Mouse (Mus musculus) cerebellum, adult (tissue): Measurements from ENCODE around the gene Hgf.

Experiments
- ATAC-seq: cut with Nextera tagmentation; 2 replicates; pipeline ENCODE4 v1.9.2; 2017; ENCODE audit warnings: mild to moderate bottlenecking, moderate library complexity, mixed read lengths; ENCODE audit not compliant: insufficient number of reproducible peaks, low FRiP score, low TSS enrichment

The Hgf gene

DNA sequence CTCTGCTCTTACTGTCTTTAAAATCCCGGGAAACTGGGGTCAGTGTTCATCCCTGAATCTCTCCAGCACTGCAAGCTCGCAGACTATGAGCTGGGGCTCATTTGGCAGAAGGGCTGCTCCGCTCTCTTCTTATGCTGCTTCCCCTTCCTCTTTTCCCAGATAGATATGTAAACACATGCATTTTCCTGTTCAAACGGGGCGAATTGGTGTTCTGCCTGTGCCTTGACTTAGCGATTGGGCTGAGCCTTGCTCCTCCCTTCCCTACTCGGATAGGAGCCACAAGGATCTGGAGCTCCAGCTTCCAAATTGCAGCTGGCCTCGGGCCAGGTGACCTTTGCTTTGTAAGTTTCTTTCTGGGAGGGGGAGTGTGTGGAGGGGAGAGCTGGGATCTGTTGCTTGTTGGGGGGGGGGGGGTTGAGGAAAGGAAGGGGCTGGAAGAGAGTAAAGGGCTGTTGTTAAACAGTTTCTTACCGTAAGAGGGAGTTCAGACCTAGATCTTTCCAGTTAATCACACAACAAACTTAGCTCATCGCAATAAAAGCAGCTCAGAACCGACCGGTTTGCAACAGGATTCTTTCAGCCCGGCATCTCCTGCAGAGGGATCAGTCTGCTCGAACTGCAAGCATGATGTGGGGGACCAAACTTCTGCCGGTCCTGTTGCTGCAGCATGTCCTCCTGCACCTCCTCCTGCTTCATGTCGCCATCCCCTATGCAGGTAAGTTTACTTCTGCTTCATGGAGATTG lies at the start of gene Hgf:
Hgf (plus strand) TSS at position 192 of the 744 bp plus-strand sequence.
- ATAC-seq, result no peak

DNA sequence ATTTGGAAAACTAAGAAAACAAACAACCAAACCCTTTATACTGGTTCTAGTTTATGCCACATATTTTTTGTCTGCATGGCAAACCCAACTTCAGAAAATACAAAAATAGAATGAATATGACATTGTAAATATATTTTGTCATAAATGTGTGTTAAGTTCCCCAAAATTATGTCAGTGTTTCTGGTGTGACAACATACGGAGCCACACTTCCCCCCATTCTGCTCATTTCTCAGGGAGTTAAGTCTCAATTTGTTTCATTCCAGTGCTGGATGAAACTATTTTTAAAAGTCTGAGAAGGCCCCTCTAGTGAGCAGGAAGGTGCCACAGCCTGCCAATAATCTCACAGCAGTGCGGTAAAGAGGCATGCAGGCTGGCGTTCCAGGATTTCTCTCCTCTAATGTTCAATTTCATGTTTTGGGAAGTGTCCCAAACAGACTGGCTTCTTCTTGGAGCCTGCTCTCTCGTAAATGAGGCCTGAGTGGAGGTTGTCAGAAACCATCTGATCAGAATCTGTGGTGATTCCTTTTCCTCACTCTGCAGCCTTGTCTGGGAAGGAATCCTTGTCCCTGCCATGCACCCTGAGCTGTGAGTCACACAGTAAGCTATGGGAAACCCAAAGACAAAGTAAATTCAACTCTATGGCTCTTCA lies 46.5 kb upstream of the Hgf start:
- no peak for ATAC-seq

DNA sequence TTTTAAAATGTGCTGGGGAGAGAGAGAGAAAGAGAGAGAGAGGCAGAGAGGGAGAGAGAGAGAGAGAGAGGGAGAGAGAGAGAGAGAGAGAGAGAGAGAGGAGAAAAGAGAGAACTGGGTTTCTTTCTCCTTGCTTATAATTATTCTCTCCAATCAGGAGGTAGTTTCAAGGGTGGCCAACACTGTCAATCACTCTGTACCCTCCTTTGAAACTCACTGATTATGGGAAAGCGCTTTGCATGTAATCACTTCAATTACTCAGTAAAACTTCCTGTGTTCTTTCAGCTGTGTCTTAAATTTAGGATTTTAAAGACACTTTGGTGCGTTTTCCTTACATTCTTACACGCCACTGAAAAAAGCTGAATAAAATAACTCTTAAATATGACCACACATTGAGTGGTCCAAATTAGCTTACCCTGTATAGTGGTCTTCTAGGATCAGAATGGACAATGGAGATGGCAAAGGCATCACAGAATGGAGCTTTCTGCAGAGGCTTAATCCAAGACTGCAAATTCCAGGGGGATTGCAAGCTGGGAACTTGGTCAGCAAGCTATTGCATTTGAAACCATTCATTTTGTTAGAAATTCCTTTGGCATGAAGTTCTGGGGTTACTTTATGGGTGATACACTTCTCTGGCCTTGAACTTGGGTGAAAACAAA lies 21.5 kb upstream of the Hgf start:
- no peak for ATAC-seq

DNA sequence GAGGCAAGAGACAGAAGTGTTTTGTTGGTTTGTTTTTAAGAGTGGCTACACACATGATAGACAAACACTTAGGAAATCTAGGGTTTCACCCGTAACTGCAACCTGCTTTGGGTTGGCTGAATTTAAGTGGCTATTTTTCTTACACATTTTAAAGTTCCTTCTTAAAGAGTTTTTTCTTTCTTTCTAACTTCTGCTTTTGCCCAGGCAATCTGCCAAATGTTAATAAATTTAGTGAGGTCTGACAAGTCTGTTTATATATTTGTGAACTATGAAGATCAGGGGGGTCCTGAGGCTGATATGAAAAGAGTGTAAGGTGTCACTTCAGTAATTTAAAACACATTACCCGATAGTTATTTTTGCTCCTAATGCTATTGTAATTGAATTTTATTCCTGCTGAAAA lies 15.2 kb upstream of the Hgf start:
- ATAC-seq, result no peak

DNA sequence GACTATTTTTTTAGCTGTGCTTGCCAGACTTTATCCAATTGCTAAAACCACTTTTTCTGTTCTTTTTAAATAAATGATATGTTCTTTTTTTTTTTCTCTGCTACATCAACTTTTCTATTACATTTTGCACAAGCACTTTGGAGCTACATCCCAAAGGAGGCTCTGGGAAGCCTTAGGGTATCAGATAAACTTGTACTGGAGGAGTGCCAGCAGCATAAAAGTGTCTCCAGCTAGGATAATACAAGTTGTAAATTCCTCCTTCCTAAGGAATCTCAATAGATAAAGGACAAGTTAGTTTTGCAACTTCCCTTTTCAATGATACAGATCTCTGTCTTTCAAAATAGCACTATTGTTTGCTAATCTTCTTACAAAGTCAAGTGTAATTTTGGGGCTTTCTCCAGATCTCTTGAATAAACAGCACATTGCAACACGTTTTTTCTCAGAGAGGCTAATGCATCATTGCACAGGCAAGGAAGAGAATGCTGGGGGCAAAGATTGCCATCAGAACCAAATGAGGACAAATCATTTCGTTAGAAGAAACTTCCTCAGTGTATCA lies 11.7 kb upstream of the Hgf start:
- ATAC-seq, result no peak

DNA sequence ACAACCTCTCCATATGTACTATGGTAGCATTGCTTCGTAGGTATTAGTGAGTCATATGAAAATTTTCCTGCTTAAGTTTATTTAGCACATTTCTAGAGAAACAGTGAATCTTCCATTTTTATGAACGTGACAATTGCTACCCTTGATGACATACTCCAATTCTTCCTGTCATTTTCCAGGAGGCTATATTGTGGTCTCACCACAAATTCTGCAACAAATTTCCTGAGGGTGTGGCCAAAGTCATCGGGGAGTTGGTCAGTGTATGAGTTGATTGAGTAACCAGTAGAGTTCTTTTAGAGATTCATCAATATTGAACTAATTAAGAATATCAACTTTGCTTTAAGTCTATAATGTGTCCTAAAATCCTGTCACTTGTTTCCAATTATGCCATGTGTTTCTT lies 5.8 kb upstream of the Hgf start:
- no peak for ATAC-seq

DNA sequence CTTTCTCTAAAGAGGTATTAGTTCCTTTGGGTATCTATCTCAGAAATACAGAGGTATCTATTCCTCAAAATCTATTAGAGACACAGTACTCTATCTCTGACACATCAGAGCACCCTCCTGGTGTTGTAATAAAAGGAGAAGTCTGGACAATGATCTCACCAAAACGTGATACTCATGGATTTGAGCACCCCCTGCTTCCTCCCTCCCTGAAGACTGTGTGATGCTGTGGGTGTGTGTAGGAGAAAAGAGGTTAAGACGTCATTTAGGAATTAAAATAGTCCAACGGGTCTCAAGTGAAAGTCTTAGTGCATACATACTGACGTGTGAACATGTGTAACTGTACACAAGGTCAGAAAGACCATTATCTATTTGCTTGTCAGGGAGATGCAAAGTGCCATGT lies 648 bp upstream of the Hgf start:
- no peak; the same call in 1 of the 2 replicates for ATAC-seq

DNA sequence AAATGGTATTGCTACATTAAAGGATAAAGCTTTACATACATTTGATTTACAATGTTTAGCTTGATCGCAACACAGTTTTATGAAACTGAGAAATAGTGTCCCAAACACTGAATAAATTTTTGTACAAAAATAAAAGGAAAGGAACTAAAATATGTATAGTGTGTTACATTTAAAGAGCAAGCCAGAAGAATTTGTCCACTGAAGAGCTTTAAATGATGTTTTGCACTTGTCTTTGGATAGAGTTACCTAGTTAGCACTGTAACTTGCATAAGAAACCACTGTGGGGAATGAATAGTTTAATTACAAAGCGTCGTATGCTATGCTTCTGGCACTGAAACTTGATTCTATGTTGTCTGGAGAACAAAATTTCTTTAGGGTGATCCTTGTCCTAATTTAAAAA lies 7.0 kb downstream of the Hgf start:
- ATAC-seq, result no peak

DNA sequence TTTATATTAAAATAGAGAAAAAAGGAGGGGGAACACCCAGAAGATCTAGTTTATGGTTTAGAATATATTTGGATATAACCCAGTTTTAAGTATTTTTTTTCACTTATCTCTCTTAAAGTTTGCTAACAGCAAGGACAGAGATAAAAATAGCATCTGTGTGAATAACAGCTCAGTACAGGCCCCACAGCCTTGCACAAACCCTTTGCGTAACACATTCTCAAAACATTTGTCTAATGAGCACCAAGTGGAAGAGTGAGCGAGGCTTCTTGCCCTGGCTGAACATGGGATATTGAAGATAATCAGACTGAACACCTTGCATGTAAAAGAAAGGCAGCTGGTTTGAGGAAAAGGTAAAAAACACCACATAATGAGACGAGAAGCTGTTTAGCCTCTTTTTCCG lies 15.7 kb downstream of the Hgf start:
- ATAC-seq, result no peak

DNA sequence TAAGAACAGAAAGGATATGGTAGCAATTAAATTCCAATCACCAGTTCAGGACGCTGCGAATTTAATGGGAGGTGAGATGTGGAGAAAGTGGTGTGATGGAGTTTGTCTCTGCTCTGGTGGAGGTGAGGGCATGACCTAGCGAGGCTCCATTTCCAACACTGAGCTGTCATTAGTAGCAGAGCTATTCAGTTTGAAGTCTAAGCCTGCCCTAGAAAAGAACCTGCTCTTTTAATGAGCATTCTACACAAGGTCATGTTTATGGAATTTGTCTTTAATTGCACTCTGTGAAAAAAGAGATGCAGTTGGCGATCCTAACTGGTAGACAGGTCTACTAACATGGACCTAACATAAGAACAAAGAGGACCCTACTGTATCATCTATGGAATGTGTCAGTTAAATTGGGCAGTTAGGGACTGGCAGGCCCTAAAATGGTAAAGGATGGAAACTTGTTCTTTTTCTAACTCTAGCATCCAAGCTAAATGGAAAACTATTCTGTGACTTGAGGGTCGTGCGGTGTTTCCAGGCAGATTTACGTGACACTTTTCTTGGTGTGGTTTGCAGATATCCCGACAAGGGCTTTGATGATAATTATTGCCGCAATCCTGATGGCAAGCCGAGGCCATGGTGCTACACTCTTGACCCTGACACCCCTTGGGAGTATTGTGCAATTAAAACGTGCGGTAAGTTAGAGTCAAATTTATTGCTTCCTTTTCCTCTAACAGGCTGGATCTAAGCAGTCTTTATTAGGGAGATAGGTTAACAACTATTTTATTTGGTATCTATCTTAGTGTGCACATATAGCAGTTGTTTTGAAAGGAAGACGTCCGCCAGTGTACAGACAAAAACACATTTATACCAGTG lies 24.8 kb downstream of the Hgf start:
- ATAC-seq, result no peak

DNA sequence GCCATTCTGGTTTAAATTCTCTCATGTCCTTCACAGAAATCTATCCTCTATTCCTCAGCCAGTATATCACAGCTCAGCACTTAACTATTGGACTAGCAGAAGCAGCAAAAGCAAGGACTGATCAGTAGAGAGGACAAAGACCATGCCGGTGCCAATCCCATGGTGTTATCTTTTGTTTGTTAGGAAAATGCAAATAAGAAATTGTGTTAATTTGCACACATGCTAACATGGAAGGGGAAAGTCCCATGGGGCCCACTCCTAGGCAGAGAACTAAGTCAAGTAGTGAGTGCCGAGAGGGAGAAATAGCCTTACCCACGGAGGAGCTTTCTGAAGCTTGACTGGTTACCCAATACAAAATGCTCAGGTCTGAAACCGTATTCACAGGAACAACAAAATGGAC lies 42.4 kb downstream of the Hgf start:
- no peak for ATAC-seq

DNA sequence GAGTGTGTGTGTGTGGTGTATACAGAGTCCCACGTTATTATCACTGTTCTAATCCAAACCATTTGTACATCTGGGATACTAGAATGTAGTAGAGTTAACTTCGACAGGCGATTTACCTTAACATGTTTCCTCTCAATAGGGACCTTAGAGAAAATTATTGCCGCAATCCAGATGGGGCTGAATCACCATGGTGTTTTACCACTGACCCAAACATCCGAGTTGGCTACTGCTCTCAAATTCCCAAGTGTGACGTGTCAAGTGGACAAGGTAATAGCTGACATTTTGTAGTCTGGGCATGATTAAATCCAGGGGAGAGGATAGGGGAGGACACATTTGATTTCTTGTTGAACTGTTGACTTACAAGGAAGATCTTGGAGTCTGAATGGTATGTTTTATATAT lies 44.7 kb downstream of the Hgf start:
- no peak for ATAC-seq

DNA sequence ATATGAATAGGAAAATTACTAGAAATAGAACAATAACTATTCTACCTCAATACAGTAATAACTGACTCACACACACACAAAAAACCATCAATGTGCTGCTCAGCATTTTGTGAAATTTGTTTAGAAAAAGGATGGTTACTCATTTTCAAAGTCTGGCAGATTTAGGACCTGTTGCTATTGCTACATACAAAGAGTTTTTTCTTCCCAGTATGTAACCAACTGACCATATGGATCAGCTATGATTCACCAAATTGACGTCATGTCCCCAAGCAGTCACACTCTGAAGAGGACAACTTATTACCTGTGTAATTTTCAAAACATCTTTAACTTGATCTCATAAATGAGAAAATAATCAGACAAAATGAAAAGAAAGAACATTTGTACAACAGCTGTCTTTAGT lies 48.2 kb downstream of the Hgf start:
- no peak for ATAC-seq

DNA sequence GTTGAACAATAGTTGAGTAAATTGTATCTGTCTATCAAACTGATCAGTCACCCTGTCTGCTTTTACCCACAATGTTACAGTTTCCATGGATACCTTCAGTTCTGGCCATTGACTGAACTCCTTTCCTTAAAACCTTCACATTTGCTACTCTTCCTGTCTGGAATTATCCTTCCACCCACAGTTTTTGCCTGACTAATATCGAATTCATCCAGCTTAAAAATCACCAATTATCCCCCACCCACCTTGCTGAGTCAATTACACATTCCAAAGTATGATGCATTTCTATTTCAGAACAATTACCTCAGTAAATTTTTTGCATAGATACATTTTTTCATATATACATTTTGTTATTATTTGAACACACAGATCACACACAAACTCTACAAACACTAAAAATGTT lies 79.7 kb downstream of the Hgf start:
- no peak for ATAC-seq

DNA sequence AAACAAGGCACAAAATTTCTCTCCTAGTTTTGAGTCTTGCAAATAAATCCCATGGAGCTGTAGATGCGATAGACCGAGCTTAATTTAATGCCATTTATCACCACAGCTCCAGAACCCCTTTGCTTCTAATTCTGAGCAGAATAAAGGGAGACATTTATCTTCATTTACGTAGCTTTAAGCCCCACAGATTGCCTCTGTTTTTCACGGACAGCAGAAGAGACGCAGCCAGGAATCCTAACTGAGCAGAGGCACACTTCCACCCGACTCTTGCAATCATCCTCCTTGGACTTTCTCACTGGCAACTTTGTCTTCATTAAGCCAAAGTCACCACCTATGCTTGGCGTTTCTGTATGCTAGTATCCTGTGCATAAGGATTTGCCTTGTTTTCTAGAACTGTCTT lies 93.1 kb downstream of the Hgf start:
- ATAC-seq, result no peak

DNA sequence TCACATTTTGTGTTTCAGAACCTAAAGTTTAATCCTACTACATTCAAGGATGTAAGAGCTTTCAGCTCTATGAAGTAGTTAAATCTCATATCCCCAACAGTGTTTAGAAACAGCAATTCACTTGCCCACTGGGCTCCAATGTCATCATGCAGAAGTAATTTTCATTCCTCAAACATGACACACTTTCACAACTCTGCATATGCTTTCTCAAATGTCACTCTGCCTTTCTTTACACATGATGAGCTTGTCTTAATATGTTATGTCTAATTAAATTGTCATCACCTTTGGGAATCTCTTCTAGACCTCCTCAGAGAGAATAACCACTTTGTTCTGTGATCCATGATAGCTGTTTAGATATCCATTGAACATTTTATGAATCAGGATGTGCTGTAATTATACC lies 94.4 kb downstream of the Hgf start:
- no peak for ATAC-seq

DNA sequence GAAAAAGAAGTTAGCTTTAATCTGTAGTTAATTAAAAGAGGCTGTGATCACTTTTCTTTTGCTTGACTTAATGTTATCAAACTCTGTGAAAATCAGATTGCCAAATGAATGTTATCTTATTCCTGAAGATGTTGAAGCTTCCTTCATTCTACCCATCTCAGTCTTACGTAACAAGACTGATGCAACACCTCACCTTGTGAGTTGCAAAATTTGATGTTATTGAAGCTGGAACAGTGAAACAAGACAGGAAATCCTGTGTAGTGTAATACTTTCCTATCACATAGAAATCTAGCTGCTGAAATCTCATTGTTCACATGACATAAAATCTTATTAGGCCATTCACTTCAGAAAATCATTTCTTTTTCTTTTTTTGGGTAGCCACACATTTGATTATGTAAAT lies 96.9 kb downstream of the Hgf start:
- ATAC-seq, result no peak

DNA sequence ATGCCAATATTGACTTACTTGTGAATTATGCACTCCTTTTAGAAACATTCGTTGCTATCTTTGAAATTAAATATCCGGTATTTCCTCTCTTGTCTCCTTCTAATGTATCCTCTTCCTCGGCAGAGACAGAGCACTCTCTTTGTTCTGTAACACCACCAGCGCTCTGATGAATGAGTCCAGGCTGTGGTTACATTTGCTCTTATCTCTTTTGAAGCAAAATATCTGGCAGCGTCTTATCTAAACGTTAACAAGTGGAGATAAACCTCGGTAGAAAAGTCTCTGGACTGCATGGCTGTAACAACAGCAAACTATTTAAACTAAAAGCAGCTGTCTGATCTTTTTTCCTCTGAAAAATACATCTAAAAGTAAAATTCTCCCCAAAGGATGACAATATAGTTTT lies 100.7 kb downstream of the Hgf start:
- no peak for ATAC-seq
